Mouse (Mus musculus): ENCODE data around the gene Cln3. TPM values are rescaled to one million over a fixed set of nuclear protein-coding genes. Genes with fewer than 3 reads are reported as not detected.

Gene Cln3
- total RNA-seq, 2 experiments from 2014 or later: 13.4 to 14.0 TPM

Small RNA genes within 50 kb of the gene (microRNA-seq; reads per million reads assigned to microRNA genes)
- 3.5 to 4.1 reads per million in 2 experiments for gene Mir7059

Other genes with a start within 250 kb of the Cln3 start
- gene Lat, start 216.2 kb downstream of the Cln3 start, total RNA-seq (2021): 1 to 10 TPM; 1.1 to 1.4 TPM
- gene Spns1, start 208.4 kb downstream of the Cln3 start, total RNA-seq (2021): 10 to 100 TPM; 36.8 to 37.3 TPM
- gene Nfatc2ip, start 189.1 kb downstream of the Cln3 start, total RNA-seq (2021): 10 to 100 TPM in 1 of 2 experiments, 1 to 10 TPM in 1; 7.5 to 10.1 TPM
- under 1 TPM; 0.45 to 0.72 TPM for gene Cd19, start 170.9 kb downstream of the Cln3 start, total RNA-seq (2021)
- 10 to 100 TPM; 11.8 to 15.0 TPM for gene Rabep2, start 157.1 kb downstream of the Cln3 start, total RNA-seq (2021)
- gene Atp2a1, start 122.7 kb downstream of the Cln3 start, total RNA-seq (2021): 1 to 10 TPM in 1 of 2 experiments, under 1 TPM in 1; 0.67 to 9.0 TPM
- 10 to 100 TPM; 47.1 to 51.4 TPM for gene Sh2b1, start 110.4 kb downstream of the Cln3 start, total RNA-seq (2021)
- gene Tufm, start 98.5 kb downstream of the Cln3 start, total RNA-seq (2021): 100 to 1,000 TPM; 224 to 238 TPM
- 10 to 100 TPM; 60.0 to 65.7 TPM for gene Atxn2l, start 82.4 kb downstream of the Cln3 start, total RNA-seq (2021)
- 100 to 1,000 TPM; 159 to 161 TPM for gene Eif3c, start 19.4 kb downstream of the Cln3 start, total RNA-seq (2021)
- gene Apobr, start 875 bp downstream of the Cln3 start, total RNA-seq (2021): under 1 TPM; 0.21 to 0.95 TPM
- not detected for gene Il27, start 9.1 kb upstream of the Cln3 start, total RNA-seq (2021)
- gene Nupr1, start 45.0 kb upstream of the Cln3 start, total RNA-seq (2021): 1 to 10 TPM; 5.7 to 6.8 TPM
- 10 to 100 TPM; 30.9 to 33.2 TPM for gene Sgf29, start 63.5 kb upstream of the Cln3 start, total RNA-seq (2021)
- 1 to 10 TPM; 5.5 to 6.6 TPM for gene Sult1a1, start 90.6 kb upstream of the Cln3 start, total RNA-seq (2021)
- gene Bola2, start 109.6 kb upstream of the Cln3 start, total RNA-seq (2021): 10 to 100 TPM; 56.8 to 57.3 TPM
- gene Slx1b, start 110.0 kb upstream of the Cln3 start, total RNA-seq (2021): 1 to 10 TPM; 7.2 to 8.1 TPM
- gene Coro1a, start 122.0 kb upstream of the Cln3 start, total RNA-seq (2021): 1 to 10 TPM; 8.4 to 9.2 TPM
- 10 to 100 TPM; 80.3 to 90.9 TPM for gene Mapk3, start 173.8 kb upstream of the Cln3 start, total RNA-seq (2021)
- gene Gdpd3, start 180.5 kb upstream of the Cln3 start, total RNA-seq (2021): 1 to 10 TPM; 3.7 to 4.2 TPM
- 10 to 100 TPM; 31.8 to 34.0 TPM for gene Ypel3, start 191.1 kb upstream of the Cln3 start, total RNA-seq (2021)
- under 1 TPM in 1 of 2 experiments, not detected in 1; 0.26 TPM for gene Tbx6, start 195.7 kb upstream of the Cln3 start, total RNA-seq (2021)
- 10 to 100 TPM; 67.6 to 76.6 TPM for gene Ppp4c, start 206.7 kb upstream of the Cln3 start, total RNA-seq (2021)
- gene Fam57b, start 211.9 kb upstream of the Cln3 start, total RNA-seq (2021): 1 to 10 TPM; 7.7 to 9.3 TPM
- not detected for gene 4930451I11Rik, start 245.8 kb upstream of the Cln3 start, total RNA-seq (2021)